Mouse (Mus musculus): ENCODE data around the gene Crlf1. TPM values are rescaled to one million over a fixed set of nuclear protein-coding genes. Genes with fewer than 3 reads are reported as not detected.

Crlf1 gene
- polyA plus RNA-seq, 1 experiment from 2014 or later, result 5.3 TPM

DNA sequence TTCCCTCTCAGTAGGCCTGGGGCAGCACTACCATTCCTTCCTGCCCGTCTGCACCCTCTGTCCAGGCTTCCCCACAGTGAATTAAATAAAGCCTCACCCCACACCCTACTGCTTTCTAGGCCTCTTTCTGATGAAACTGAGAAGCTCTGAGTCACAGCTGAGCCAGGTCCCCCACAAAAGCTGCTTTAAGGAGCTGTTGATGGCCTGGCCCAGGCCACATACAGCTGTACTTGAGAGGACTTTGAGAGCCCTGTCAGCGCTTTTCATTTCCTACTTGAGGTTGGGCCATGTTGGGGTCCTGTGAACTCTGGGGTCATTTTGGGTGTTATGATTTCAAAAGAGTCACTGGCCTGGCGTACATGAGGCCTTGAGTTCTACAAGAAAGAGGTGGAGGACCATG, 42.3 kb downstream of the Crlf1 start:
- no peak for ATAC-seq (replicated peaks)
- Histone ChIP-seq H3K4me1 (peaks cover 9% of the 10 kb centered on the region), H3K4me2 (replicated peaks) (no peak overlapping the region), H3K9ac (replicated peaks) (no peak overlapping the region), H3K36me3 (peaks cover 60% of the 10 kb centered on the region), H3K4me3 (no peak overlapping the region), H3K27me3 (no peaks in the 10 kb centered on the region), H3K9me3 (no peaks in the 10 kb centered on the region), H3K27ac (replicated peaks) (no peak overlapping the region)
- WGBS, result 90% methylated on average over 3 of the region's 3 CpGs

DNA sequence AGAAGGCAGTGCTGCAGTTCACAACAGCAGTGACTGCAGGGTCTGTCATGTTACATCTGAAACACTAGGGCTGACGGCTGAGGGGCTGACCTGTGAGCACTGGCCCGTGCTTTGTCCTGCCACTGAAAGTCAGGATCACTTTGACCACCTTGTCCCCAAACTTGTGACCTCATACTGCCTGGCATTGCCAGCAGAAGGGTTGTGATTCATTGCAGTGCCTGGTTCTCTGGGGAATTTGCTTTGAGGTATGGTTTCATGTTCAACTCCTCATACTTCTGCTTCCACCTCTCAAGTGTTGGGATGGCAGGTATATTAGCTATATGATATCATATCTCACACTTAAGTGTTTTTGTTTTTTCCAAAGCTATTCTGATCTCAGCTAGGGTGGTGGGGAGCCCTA, 42.7 kb downstream of the Crlf1 start:
- H3K36me3 ChIP-seq, result peaks cover 60% of the 10 kb centered on the region
- whole genome bisulfite sequencing, result 86% methylated on average over 2 of the region's 2 CpGs
- no peak overlapping the region for H3K4me3 ChIP-seq
- H3K9me3 ChIP-seq, result no peaks in the 10 kb centered on the region
- no peak overlapping the region for H3K9ac ChIP-seq (replicated peaks)
- no peak for ATAC-seq (replicated peaks)
- H3K4me2 ChIP-seq (replicated peaks), result no peak overlapping the region
- peaks cover 14% of the 10 kb centered on the region for H3K4me1 ChIP-seq
- no peaks in the 10 kb centered on the region for H3K27me3 ChIP-seq
- no peak overlapping the region for H3K27ac ChIP-seq (replicated peaks)

DNA sequence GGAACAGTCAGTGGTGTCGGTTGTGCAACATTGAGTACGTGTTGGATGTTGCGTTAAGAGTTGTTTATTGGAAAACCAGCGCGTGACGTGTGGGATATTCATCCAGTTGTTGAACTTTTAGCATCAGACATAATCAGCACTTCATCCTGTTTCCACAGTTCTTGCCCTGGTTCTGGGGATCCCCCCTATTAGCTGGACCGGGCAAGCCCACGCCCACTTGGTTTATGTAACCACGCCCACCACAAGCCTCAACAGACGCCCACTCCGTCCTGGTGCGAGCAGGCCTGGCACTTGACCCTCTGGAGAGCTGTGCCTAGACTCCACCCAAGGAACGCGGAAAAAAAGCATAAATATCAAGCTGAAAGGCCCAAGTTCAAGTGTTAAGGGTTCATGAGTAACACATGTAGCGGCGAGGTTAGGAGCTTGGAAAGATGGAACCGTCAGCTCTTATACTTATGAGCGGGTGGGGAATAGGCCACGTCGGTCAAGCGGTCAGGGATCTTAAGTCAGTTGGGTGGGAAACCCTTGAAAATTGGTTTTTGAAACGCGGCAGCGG, 45.1 kb downstream of the Crlf1 start:
- WGBS, result 14% methylated on average over 24 of the region's 24 CpGs
- Histone ChIP-seq H3K27me3 (no peaks in the 10 kb centered on the region), H3K4me1 (peaks cover 31% of the 10 kb centered on the region), H3K27ac (replicated peaks) (peak overlapping the region; percentile 97), H3K4me3 (peak overlapping the region; percentile 90), H3K36me3 (peaks cover 36% of the 10 kb centered on the region), H3K4me2 (replicated peaks) (peak overlapping the region; percentile 85), H3K9ac (replicated peaks) (peak overlapping the region; percentile 39), H3K9me3 (no peaks in the 10 kb centered on the region)
- ATAC-seq (replicated peaks), result peak; percentile 5

DNA sequence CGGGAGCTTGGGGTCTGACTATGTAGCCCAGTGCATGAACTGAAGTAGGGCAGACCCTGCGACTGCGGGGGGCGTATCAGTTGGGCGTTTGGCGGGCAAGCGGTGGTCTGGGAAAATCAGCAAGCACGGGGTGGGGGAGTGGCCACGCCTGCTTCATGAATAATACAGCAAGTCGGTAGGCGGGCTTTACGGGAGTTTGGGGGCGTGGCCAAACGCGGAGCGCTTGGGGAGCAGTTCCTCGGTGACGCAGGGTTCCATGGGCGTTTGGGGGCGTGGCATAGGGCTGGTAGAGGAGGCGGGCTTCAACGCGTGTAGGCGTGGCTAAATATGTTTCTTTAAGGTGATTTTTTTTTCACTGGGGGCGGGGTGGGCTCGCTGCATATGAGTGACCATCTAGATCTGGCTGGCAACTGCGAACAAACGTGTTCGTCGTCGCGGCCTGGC, 45.7 kb downstream of the Crlf1 start:
- Histone ChIP-seq H3K4me1 (peaks cover 31% of the 10 kb centered on the region), H3K27me3 (no peaks in the 10 kb centered on the region), H3K9me3 (no peaks in the 10 kb centered on the region), H3K4me2 (replicated peaks) (peak overlapping the region; percentile 85), H3K4me3 (peak overlapping the region; percentile 90), H3K9ac (replicated peaks) (peak overlapping the region; percentile 39), H3K36me3 (peaks cover 32% of the 10 kb centered on the region), H3K27ac (replicated peaks) (peak overlapping the region; percentile 97)
- ATAC-seq (replicated peaks), result peak; percentile 77
- under 1% methylated on average over 32 of the region's 32 CpGs for WGBS

DNA sequence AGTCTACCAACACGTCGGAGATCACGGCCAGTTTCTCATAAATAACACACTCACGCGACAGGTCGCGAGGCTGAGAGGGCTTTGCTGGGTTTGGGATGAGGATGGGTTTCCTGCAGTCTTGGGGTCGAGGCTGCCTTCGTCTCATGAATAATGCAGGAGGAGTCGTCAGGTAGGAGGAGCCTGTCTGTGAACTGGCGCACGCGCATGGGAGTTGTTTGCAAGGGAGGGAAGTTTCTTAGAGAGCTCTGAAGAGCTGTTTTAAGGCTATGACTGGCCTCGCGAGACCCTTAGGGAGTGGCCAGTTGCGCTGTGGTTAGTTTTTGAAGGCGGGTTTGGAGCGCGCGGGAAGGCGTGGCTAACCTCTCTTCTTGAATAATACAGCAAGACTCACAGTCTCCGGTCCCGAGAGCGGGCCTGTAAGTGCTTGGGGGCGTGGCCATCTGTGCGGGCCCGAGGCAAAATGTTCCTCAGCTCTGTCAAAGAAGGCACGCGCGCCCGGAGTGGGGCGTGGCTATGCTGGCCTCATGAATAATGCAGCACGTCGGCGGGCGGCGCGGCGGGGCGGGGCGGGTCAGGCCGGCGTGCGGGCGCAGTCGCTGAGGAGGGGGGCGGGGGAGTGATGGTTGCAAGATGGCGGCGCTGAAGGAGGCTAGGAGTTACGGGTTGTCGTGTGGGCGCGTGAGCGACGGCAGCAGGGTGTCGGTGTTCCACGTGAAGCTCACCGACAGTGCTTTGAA, 46.3 kb downstream of the Crlf1 start, which contains the start of gene Ell:
TSS of gene Ell (plus strand) at position 381 of the 737 bp plus-strand sequence.
- no peaks in the 10 kb centered on the region for H3K9me3 ChIP-seq
- peak within 1 kb of the TSS; percentile 90 for H3K9ac ChIP-seq (replicated peaks)
- 0% methylated on average over 56 of the region's 58 CpGs for WGBS
- no peaks in the 10 kb centered on the region for H3K27me3 ChIP-seq
- peak within 1 kb of the TSS; percentile 97 for H3K27ac ChIP-seq (replicated peaks)
- H3K4me3 ChIP-seq, result peak within 1 kb of the TSS; percentile 90
- peak; percentile 91 for ATAC-seq (replicated peaks)
- H3K4me1 ChIP-seq, result peaks cover 31% of the 10 kb centered on the region
- peak within 1 kb of the TSS; percentile 85 for H3K4me2 ChIP-seq (replicated peaks)
- peaks cover 26% of the 10 kb centered on the region for H3K36me3 ChIP-seq

DNA sequence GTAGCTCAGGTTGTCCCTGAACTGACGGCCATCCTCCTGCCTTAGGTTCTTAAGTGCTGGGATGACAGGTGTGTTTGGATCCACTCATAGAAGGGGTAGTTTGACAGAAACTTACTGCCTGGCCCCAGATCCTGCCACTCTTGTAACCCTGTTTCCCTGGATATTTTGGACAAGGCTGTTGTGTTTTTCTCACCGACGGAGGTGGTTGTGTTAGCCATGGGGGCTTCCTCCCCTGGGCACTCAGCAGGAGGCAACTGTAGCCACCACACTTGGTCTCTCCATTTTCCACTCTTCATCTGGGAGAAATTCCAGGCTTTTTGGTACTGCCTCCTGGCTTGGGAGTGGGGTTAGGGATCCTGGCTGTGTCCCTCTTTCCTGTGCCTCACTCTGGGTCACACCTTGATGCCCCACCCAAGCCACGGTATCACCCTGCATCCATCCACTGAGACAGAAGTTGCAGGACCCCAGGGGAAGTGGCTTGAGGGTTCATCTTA, 47.1 kb downstream of the Crlf1 start:
- peaks cover 31% of the 10 kb centered on the region for H3K4me1 ChIP-seq
- H3K27ac ChIP-seq (replicated peaks), result peak overlapping the region; percentile 97; the same call in 1 of the 2 replicates
- H3K4me3 ChIP-seq, result peak overlapping the region; percentile 90
- no peaks in the 10 kb centered on the region for H3K9me3 ChIP-seq
- WGBS, result 19% methylated on average over 4 of the region's 4 CpGs
- H3K9ac ChIP-seq (replicated peaks), result peak overlapping the region; percentile 90
- ATAC-seq (replicated peaks), result no peak
- no peaks in the 10 kb centered on the region for H3K27me3 ChIP-seq
- H3K4me2 ChIP-seq (replicated peaks), result peak overlapping the region; percentile 85
- peaks cover 20% of the 10 kb centered on the region for H3K36me3 ChIP-seq

DNA sequence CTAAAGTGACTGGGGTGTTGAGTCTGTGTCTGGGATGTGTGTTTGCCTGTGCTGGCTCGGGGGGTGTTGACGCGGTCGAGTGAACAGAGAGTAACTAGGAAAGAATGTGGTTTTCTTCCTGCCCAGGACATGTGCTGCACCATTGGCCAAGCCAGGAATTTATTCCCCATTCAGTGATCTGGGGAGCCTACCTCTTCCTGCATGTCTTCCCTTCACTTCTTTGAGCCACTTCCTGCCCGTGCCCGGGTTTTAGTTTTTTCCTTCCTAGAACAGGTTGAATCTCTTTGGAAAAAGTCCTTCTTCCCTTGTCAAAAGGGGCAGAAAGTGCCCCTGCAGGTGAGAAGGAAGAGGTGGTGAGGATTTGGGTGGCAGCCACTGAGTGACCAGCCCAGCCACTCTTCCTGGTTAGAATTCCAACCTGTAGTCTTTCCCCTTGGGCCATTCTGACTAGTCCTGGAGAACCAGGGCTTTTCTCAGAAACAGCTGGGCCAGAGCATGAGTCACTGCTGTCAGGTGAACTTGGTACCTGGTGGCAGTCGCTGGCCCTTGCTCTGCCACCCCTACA, 47.6 kb downstream of the Crlf1 start:
- peaks cover 31% of the 10 kb centered on the region for H3K4me1 ChIP-seq
- H3K36me3 ChIP-seq, result peaks cover 15% of the 10 kb centered on the region
- 54% methylated on average over 7 of the region's 7 CpGs for WGBS
- ATAC-seq (replicated peaks), result no peak
- H3K9ac ChIP-seq (replicated peaks), result peak overlapping the region; percentile 90
- H3K27ac ChIP-seq (replicated peaks), result no peak overlapping the region
- H3K9me3 ChIP-seq, result no peaks in the 10 kb centered on the region
- peak overlapping the region; percentile 85 for H3K4me2 ChIP-seq (replicated peaks)
- H3K27me3 ChIP-seq, result no peaks in the 10 kb centered on the region
- peak overlapping the region; percentile 90 for H3K4me3 ChIP-seq

DNA sequence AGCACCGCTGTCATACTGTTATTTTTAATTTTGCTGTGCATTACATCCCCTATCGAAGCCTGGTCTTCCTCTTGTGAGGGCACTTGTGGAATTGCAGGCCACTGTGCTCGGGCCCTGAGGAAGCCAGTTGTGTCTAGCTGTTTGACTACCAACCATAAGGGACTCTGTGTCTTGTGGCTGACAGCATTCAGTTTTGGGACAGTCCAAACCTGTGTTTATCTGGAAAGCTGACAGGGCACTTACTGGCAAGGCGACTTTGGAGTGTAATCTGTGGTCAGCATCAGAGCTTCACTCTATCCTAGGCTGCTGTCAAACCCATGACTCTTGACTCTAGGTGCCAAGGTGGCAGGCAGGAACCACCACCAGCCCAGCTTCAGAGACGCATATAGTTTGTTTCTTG, 48.1 kb downstream of the Crlf1 start:
- Histone ChIP-seq H3K27me3 (no peaks in the 10 kb centered on the region), H3K4me3 (peak overlapping the region; percentile 90; the same call in 1 of the 2 replicates), H3K4me2 (replicated peaks) (peak overlapping the region; percentile 85), H3K9ac (replicated peaks) (no peak overlapping the region; the same call in 1 of the 2 replicates), H3K9me3 (no peaks in the 10 kb centered on the region), H3K4me1 (peaks cover 31% of the 10 kb centered on the region), H3K36me3 (peaks cover 11% of the 10 kb centered on the region), H3K27ac (replicated peaks) (no peak overlapping the region)
- ATAC-seq (replicated peaks), result no peak
- WGBS, result 88% methylated on average over 5 of the region's 5 CpGs

DNA sequence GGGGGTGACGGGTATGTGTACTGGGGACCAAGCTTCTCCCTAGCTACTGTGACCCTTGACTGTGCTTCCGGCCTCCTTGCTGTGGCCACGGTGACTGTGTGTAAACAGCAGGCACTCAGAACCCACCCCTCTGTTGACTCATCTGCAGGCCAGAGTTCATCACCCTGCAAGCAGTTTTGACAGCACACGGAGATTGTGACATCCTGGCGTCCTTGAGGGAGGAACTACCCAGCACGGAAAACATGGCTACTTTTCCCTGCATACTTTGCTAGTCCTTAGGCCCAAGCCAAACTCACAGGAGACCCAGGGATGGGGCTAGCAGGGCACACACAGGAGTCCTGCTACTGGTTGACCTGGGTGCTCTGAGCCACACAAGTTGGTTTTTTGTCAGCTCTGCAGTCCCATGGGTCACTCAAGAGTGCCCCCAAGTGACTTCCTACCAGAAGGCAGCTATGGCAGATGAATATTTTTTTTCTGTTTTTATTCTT, 51.3 kb downstream of the Crlf1 start:
- ATAC-seq (replicated peaks), result no peak
- H3K36me3 ChIP-seq, result no peaks in the 10 kb centered on the region
- H3K4me2 ChIP-seq (replicated peaks), result no peak overlapping the region
- H3K9me3 ChIP-seq, result no peaks in the 10 kb centered on the region
- no peak overlapping the region for H3K27ac ChIP-seq (replicated peaks)
- 81% methylated on average over 6 of the region's 6 CpGs for WGBS
- no peak overlapping the region for H3K4me3 ChIP-seq
- H3K4me1 ChIP-seq, result peaks cover 25% of the 10 kb centered on the region
- no peaks in the 10 kb centered on the region for H3K27me3 ChIP-seq
- no peak overlapping the region for H3K9ac ChIP-seq (replicated peaks)

DNA sequence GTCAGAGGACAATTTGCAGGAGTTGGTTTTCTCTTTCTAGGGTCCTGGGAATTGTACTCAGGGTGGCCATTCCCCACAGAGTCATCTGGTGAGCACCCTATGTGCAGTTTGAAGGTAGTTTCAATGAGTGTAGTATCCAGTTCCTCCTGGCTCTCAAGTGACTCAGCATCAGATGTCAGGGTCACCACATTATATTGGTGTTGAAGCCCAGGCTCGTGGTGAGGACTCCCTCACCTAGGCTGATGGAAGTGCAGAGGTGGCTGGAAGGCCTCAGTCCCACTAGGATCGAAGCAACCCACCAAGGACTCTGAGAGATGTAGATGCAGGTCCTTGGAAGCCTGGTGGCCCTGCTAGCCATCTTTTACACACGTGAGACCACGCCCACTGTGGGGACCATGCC, 53.5 kb downstream of the Crlf1 start:
- 92% methylated on average over 4 of the region's 4 CpGs for WGBS
- Histone ChIP-seq H3K4me3 (no peak overlapping the region), H3K4me2 (replicated peaks) (no peak overlapping the region), H3K27ac (replicated peaks) (no peak overlapping the region), H3K27me3 (no peaks in the 10 kb centered on the region), H3K4me1 (peaks cover 10% of the 10 kb centered on the region), H3K9me3 (no peaks in the 10 kb centered on the region), H3K9ac (replicated peaks) (no peak overlapping the region), H3K36me3 (no peaks in the 10 kb centered on the region)
- ATAC-seq (replicated peaks), result no peak

DNA sequence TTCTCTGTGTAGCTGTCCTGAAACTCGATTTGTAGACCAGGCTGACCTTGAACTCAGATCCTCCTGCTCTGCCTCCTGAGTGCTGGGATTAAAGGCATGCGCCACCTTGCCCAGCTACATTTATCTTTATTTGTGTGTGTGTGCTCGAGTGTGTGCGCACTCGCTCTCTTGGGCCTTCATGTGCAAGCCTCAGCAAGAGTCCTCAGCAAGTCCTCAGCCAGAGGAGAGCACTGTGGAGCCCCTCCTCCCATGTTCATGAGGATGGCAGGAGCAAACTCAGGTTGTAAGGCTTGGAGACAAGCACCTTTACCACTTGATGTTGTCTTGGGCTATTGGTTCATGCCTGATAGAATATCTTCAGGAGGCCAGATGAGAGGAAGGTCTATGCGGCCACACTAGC, 54.8 kb downstream of the Crlf1 start:
- no peak overlapping the region for H3K9ac ChIP-seq (replicated peaks)

More for the DNA sequence above, 54.8 kb downstream of the Crlf1 start:
- no peak overlapping the region for H3K4me2 ChIP-seq (replicated peaks)
- H3K4me1 ChIP-seq, result 0 out of 2 replicates have a peak, but pooled peaks cover 4% of the 10 kb centered on the region
- no peak for ATAC-seq (replicated peaks)
- H3K36me3 ChIP-seq, result no peaks in the 10 kb centered on the region
- H3K9me3 ChIP-seq, result no peaks in the 10 kb centered on the region
- no peak overlapping the region for H3K4me3 ChIP-seq
- H3K27me3 ChIP-seq, result no peaks in the 10 kb centered on the region
- 88% methylated on average over 6 of the region's 6 CpGs for WGBS
- H3K27ac ChIP-seq (replicated peaks), result no peak overlapping the region

All from forebrain, embryonic 15.5 days (tissue).